Mouse (Mus musculus): ENCODE results near the gene Slf2. TPM values are rescaled to one million over a fixed set of nuclear protein-coding genes. Genes with fewer than 3 reads are reported as not detected.

The Slf2 gene
- polyA plus RNA-seq, 1 experiment from 2014 or later: 38.8 TPM

GRCm38 (mm10) chr19:45002301-45002700 lies 71.3 kb downstream of the Slf2 start:
- H3K27me3 ChIP-seq (replicated peaks; ENCODE audit: control insufficient read depth, insufficient read depth, low read length): no peaks in the 10 kb centered on the region
- peaks cover 16% of the 10 kb centered on the region for H3K4me1 ChIP-seq (replicated peaks; ENCODE audit: control insufficient read depth, insufficient read depth, low read length)
- H3K36me3 ChIP-seq (ENCODE audit: control insufficient read depth, insufficient read depth): peaks cover 19% of the 10 kb centered on the region
- H3K4me2 ChIP-seq (ENCODE audit: low read length): no peak overlapping the region
- no peaks in the 10 kb centered on the region for H3K9me3 ChIP-seq (ENCODE audit: control insufficient read depth, low read length)
- H3K27ac ChIP-seq (ENCODE audit: low read length): no peak overlapping the region
- H3K9ac ChIP-seq (replicated peaks; ENCODE audit: low read depth, low read length): no peak overlapping the region
- no peak overlapping the region for H3K4me3 ChIP-seq (replicated peaks; ENCODE audit: low read length)
- no peak for ATAC-seq
- WGBS: 68% methylated on average over 3 of the region's 3 CpGs

- WGBS: 88% methylated on average over 7 of the region's 7 CpGs
These were observed 73.0 kb downstream of the Slf2 start for GRCm38 (mm10) chr19:45003740-45004516.

GRCm38 (mm10) chr19:45005444-45005843 lies 74.5 kb downstream of the Slf2 start, which contains the start of gene Twnk:
TSS of gene Twnk (plus strand) at chr19:45005663.
- H3K36me3 ChIP-seq (ENCODE audit: control insufficient read depth, insufficient read depth): peaks cover 6% of the 10 kb centered on the region
- H3K9ac ChIP-seq (replicated peaks; ENCODE audit: low read depth, low read length): peak within 1 kb of the TSS; percentile 63
- peaks cover 24% of the 10 kb centered on the region for H3K4me1 ChIP-seq (replicated peaks; ENCODE audit: control insufficient read depth, insufficient read depth, low read length)
- H3K27me3 ChIP-seq (replicated peaks; ENCODE audit: control insufficient read depth, insufficient read depth, low read length): no peaks in the 10 kb centered on the region
- peak within 1 kb of the TSS; percentile 77 for H3K4me3 ChIP-seq (replicated peaks; ENCODE audit: low read length)
- peak within 1 kb of the TSS; percentile 81 for H3K4me2 ChIP-seq (ENCODE audit: low read length)
- H3K9me3 ChIP-seq (ENCODE audit: control insufficient read depth, low read length): no peaks in the 10 kb centered on the region
- H3K27ac ChIP-seq (ENCODE audit: low read length): peak within 1 kb of the TSS; percentile 68
- WGBS: 8% methylated on average over 16 of the region's 16 CpGs
- ATAC-seq: no peak

More at GRCm38 (mm10) chr19:45003740-45004516, 73.0 kb downstream of the Slf2 start:
- Histone ChIP-seq H3K36me3 (ENCODE audit: control insufficient read depth, insufficient read depth) (peaks cover 10% of the 10 kb centered on the region), H3K4me2 (ENCODE audit: low read length) (no peak overlapping the region), H3K9me3 (ENCODE audit: control insufficient read depth, low read length) (no peaks in the 10 kb centered on the region), H3K9ac (replicated peaks; ENCODE audit: low read depth, low read length) (no peak overlapping the region), H3K4me1 (replicated peaks; ENCODE audit: control insufficient read depth, insufficient read depth, low read length) (peaks cover 21% of the 10 kb centered on the region), H3K4me3 (replicated peaks; ENCODE audit: low read length) (no peak overlapping the region), H3K27ac (ENCODE audit: low read length) (no peak overlapping the region), H3K27me3 (replicated peaks; ENCODE audit: control insufficient read depth, insufficient read depth, low read length) (no peaks in the 10 kb centered on the region)
- ATAC-seq: no peak

GRCm38 (mm10) chr19:45005957-45006712 lies 75.2 kb downstream of the Slf2 start, which contains the start of gene Mrpl43:
TSS of gene Mrpl43 (minus strand) at chr19:45006442.
- Histone ChIP-seq H3K9ac (replicated peaks; ENCODE audit: low read depth, low read length) (peak within 1 kb of the TSS; percentile 63), H3K27me3 (replicated peaks; ENCODE audit: control insufficient read depth, insufficient read depth, low read length) (no peaks in the 10 kb centered on the region), H3K4me3 (replicated peaks; ENCODE audit: low read length) (peak within 1 kb of the TSS; percentile 77), H3K4me1 (replicated peaks; ENCODE audit: control insufficient read depth, insufficient read depth, low read length) (peaks cover 24% of the 10 kb centered on the region), H3K36me3 (ENCODE audit: control insufficient read depth, insufficient read depth) (peaks cover 8% of the 10 kb centered on the region), H3K4me2 (ENCODE audit: low read length) (peak within 1 kb of the TSS; percentile 81), H3K9me3 (ENCODE audit: control insufficient read depth, low read length) (no peaks in the 10 kb centered on the region), H3K27ac (ENCODE audit: low read length) (peak within 1 kb of the TSS; percentile 68)
- under 1% methylated on average over 82 of the region's 82 CpGs for WGBS
- ATAC-seq: peak; percentile 92

- Histone ChIP-seq H3K4me3 (replicated peaks; ENCODE audit: low read length) (peak overlapping the region; percentile 77), H3K36me3 (ENCODE audit: control insufficient read depth, insufficient read depth) (peaks cover 12% of the 10 kb centered on the region), H3K4me2 (ENCODE audit: low read length) (peak overlapping the region; percentile 81), H3K9me3 (ENCODE audit: control insufficient read depth, low read length) (no peaks in the 10 kb centered on the region), H3K4me1 (replicated peaks; ENCODE audit: control insufficient read depth, insufficient read depth, low read length) (peaks cover 24% of the 10 kb centered on the region), H3K27me3 (replicated peaks; ENCODE audit: control insufficient read depth, insufficient read depth, low read length) (no peaks in the 10 kb centered on the region), H3K9ac (replicated peaks; ENCODE audit: low read depth, low read length) (peak overlapping the region; percentile 63), H3K27ac (ENCODE audit: low read length) (no peak overlapping the region; the same call in 1 of the 2 replicates)
- 40% methylated on average over 17 of the region's 17 CpGs for WGBS
- no peak for ATAC-seq
These were observed 76.1 kb downstream of the Slf2 start for GRCm38 (mm10) chr19:45007021-45007420.

GRCm38 (mm10) chr19:45007425-45008191 lies 76.7 kb downstream of the Slf2 start:
- ATAC-seq: no peak
- Histone ChIP-seq H3K4me1 (replicated peaks; ENCODE audit: control insufficient read depth, insufficient read depth, low read length) (peaks cover 24% of the 10 kb centered on the region), H3K4me2 (ENCODE audit: low read length) (peak overlapping the region; percentile 81), H3K9me3 (ENCODE audit: control insufficient read depth, low read length) (no peaks in the 10 kb centered on the region), H3K36me3 (ENCODE audit: control insufficient read depth, insufficient read depth) (peaks cover 12% of the 10 kb centered on the region), H3K9ac (replicated peaks; ENCODE audit: low read depth, low read length) (peak overlapping the region; percentile 63; the same call in 1 of the 2 replicates), H3K4me3 (replicated peaks; ENCODE audit: low read length) (peak overlapping the region; percentile 77), H3K27ac (ENCODE audit: low read length) (no peak overlapping the region), H3K27me3 (replicated peaks; ENCODE audit: control insufficient read depth, insufficient read depth, low read length) (no peaks in the 10 kb centered on the region)
- 90% methylated on average over 20 of the region's 20 CpGs for WGBS

- H3K9ac ChIP-seq (replicated peaks; ENCODE audit: low read depth, low read length): no peak overlapping the region
- H3K36me3 ChIP-seq (ENCODE audit: control insufficient read depth, insufficient read depth): peaks cover 12% of the 10 kb centered on the region
- no peak for ATAC-seq
- no peak overlapping the region for H3K4me3 ChIP-seq (replicated peaks; ENCODE audit: low read length)
- H3K27ac ChIP-seq (ENCODE audit: low read length): no peak overlapping the region
- peaks cover 28% of the 10 kb centered on the region for H3K4me1 ChIP-seq (replicated peaks; ENCODE audit: control insufficient read depth, insufficient read depth, low read length)
- 91% methylated on average over 4 of the region's 4 CpGs for WGBS
- H3K27me3 ChIP-seq (replicated peaks; ENCODE audit: control insufficient read depth, insufficient read depth, low read length): no peaks in the 10 kb centered on the region
- no peak overlapping the region for H3K4me2 ChIP-seq (ENCODE audit: low read length)
- H3K9me3 ChIP-seq (ENCODE audit: control insufficient read depth, low read length): no peaks in the 10 kb centered on the region
These were observed 79.7 kb downstream of the Slf2 start for GRCm38 (mm10) chr19:45010646-45011045.

GRCm38 (mm10) chr19:45012219-45012618 lies 81.3 kb downstream of the Slf2 start:
- Histone ChIP-seq H3K4me3 (replicated peaks; ENCODE audit: low read length) (no peak overlapping the region), H3K9me3 (ENCODE audit: control insufficient read depth, low read length) (no peaks in the 10 kb centered on the region), H3K4me1 (replicated peaks; ENCODE audit: control insufficient read depth, insufficient read depth, low read length) (peaks cover 37% of the 10 kb centered on the region), H3K4me2 (ENCODE audit: low read length) (no peak overlapping the region), H3K36me3 (ENCODE audit: control insufficient read depth, insufficient read depth) (peaks cover 12% of the 10 kb centered on the region), H3K9ac (replicated peaks; ENCODE audit: low read depth, low read length) (peak overlapping the region; percentile 34; the same call in 1 of the 2 replicates), H3K27ac (ENCODE audit: low read length) (peak overlapping the region; percentile 53), H3K27me3 (replicated peaks; ENCODE audit: control insufficient read depth, insufficient read depth, low read length) (no peaks in the 10 kb centered on the region)
- ATAC-seq: no peak
- WGBS: 77% methylated on average over 8 of the region's 8 CpGs
